Mouse (Mus musculus): ENCODE results near the gene Gm10382.

DNA sequence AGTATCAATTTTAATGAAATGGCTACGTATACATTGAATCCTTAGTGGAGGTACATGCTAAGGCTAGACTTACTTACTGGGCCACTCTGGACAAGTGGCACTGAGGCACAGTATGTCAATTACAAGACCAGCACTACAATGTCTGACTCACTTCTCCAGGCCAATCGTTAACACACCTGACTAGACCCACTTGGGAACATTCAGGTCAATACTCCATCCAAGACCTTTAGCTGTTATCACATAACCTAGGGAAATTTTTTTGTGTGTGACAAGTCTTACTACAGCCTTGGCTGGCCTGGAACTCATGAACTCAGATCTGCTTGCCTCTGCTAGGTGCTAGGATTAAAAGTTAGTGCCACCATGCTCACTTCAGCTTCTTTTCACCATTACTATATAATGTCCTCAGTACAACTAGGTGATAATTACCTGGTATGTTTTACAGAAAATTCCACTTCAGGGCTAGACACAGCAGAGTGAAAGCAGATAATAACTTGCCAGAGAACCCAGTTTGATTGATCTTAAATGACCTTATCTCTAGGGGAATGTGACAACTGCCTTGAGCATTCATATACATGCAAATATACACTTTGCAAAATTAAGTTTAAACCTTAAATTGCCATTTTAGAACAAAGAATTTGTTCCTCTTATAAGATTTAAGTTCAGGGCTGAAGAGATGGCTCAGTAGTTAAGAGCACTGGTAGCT, 4.5 kb upstream of the Gm10382 start:
- no peak for TF ChIP-seq CTCF (IDR thresholded peaks at IDR 0.05; ENCODE audit: low read depth)
- no peak for TF ChIP-seq EP300 (IDR thresholded peaks at IDR 0.05; ENCODE audit: low read depth)

All from liver, embryonic 14.5 days (tissue).